In genomic region chr5:117675840-117676239, GRCm38 (mm10) we compare ENCODE assay signal across 22 mouse cellular contexts.
DNase-seq lines count a peak whose midpoint lies in the region; ATAC-seq and TF ChIP-seq lines count a peak whose summit lies in the region.
"Had no signal": no experiment of that assay in that cellular context is flagged by ENCODE, and none has a peak within 500 bp of the region (broad histone marks: within the 10 kb centered on the region; RNA-seq: fewer than 3 reads in every experiment).

No protein-coding gene starts in this region.

- no peak overlapping the region for H3K9ac ChIP-seq in forebrain, embryonic 12.5 days
- no peak overlapping the region for H3K9ac ChIP-seq in forebrain, embryonic 15.5 days (replicated peaks)
- no peak overlapping the region for H3K9ac ChIP-seq in hindbrain, embryonic 13.5 days
- H3K9ac ChIP-seq in hindbrain, postnatal 0 days (replicated peaks; ENCODE audit: low read length): no peak overlapping the region
- H3K9ac ChIP-seq in midbrain, embryonic 14.5 days (replicated peaks; ENCODE audit: low read length): no peak overlapping the region
- H3K9ac ChIP-seq: embryonic facial prominence, embryonic 12.5 days had no signal

- ATAC-seq in forebrain, embryonic 12.5 days (ENCODE audit: low FRiP score): no peak
- no peak for ATAC-seq in forebrain, embryonic 15.5 days (replicated peaks)
- no peak for ATAC-seq in hindbrain, embryonic 13.5 days (ENCODE audit: low FRiP score)
- no peak for ATAC-seq in hindbrain, postnatal 0 days
- no peak for ATAC-seq in midbrain, embryonic 14.5 days (ENCODE audit: low FRiP score, low TSS enrichment)
- ATAC-seq: CD4-positive, CD25-positive, alpha-beta regulatory T cell, adult 4 months; inflammation-experienced regulatory T-cells, adult 6 months; intestine, postnatal 0 days had no signal

- H3K4me2 ChIP-seq in forebrain, embryonic 12.5 days: no peak overlapping the region
- H3K4me2 ChIP-seq in forebrain, embryonic 15.5 days (replicated peaks): no peak overlapping the region
- no peak overlapping the region for H3K4me2 ChIP-seq in hindbrain, embryonic 13.5 days
- no peak overlapping the region for H3K4me2 ChIP-seq in hindbrain, postnatal 0 days (ENCODE audit: low read depth, low read length)
- no peak overlapping the region for H3K4me2 ChIP-seq in midbrain, embryonic 14.5 days (ENCODE audit: low read length)
- H3K4me2 ChIP-seq: embryonic facial prominence, embryonic 12.5 days had no signal

- H3K36me3 ChIP-seq in forebrain, embryonic 12.5 days (replicated peaks): no peaks in the 10 kb centered on the region
- no peaks in the 10 kb centered on the region for H3K36me3 ChIP-seq in forebrain, embryonic 15.5 days
- H3K36me3 ChIP-seq in hindbrain, embryonic 13.5 days: no peaks in the 10 kb centered on the region
- no peaks in the 10 kb centered on the region for H3K36me3 ChIP-seq in hindbrain, postnatal 0 days (ENCODE audit: insufficient read depth, low read length)
- H3K36me3 ChIP-seq in midbrain, embryonic 14.5 days (ENCODE audit: control insufficient read depth, insufficient read depth, low read length): no peaks in the 10 kb centered on the region
- no peaks in the 10 kb centered on the region for H3K36me3 ChIP-seq in midbrain, embryonic 10.5 days
- H3K36me3 ChIP-seq: embryonic facial prominence, embryonic 12.5 days; G1E; heart, embryonic 10.5 days had no signal

- peak overlapping the region; percentile 36; the same call in 1 of the 2 replicates for H3K27ac ChIP-seq in forebrain, embryonic 12.5 days
- H3K27ac ChIP-seq in forebrain, embryonic 15.5 days (replicated peaks): no peak overlapping the region
- H3K27ac ChIP-seq in hindbrain, embryonic 13.5 days: peak overlapping the region; percentile 30; the same call in 1 of the 2 replicates
- H3K27ac ChIP-seq in hindbrain, postnatal 0 days: no peak overlapping the region
- H3K27ac ChIP-seq in midbrain, embryonic 14.5 days (replicated peaks; ENCODE audit: low read depth, low read length): peak overlapping the region; percentile 49; the same call in 1 of the 2 replicates
- H3K27ac ChIP-seq in midbrain, embryonic 10.5 days (replicated peaks): no peak overlapping the region
- H3K27ac ChIP-seq: embryonic facial prominence, embryonic 12.5 days; heart, embryonic 10.5 days had no signal

- H3K4me1 ChIP-seq in forebrain, embryonic 12.5 days: 0 out of 2 replicates have a peak, but pooled peaks cover 2% of the 10 kb centered on the region
- no peaks in the 10 kb centered on the region for H3K4me1 ChIP-seq in forebrain, embryonic 15.5 days
- peaks cover under 1% of the 10 kb centered on the region for H3K4me1 ChIP-seq in hindbrain, embryonic 13.5 days (replicated peaks)
- no peaks in the 10 kb centered on the region for H3K4me1 ChIP-seq in hindbrain, postnatal 0 days (ENCODE audit: insufficient read depth, low read length)
- no peaks in the 10 kb centered on the region for H3K4me1 ChIP-seq in midbrain, embryonic 14.5 days (ENCODE audit: control insufficient read depth, insufficient read depth, low read length)
- peaks cover 5% of the 10 kb centered on the region for H3K4me1 ChIP-seq in midbrain, embryonic 10.5 days
- H3K4me1 ChIP-seq: embryonic facial prominence, embryonic 12.5 days had no signal

- H3K4me3 ChIP-seq in forebrain, embryonic 12.5 days (replicated peaks): no peak overlapping the region
- H3K4me3 ChIP-seq in forebrain, embryonic 15.5 days: no peak overlapping the region
- no peak overlapping the region for H3K4me3 ChIP-seq in hindbrain, embryonic 13.5 days
- H3K4me3 ChIP-seq in hindbrain, postnatal 0 days (ENCODE audit: low read length): no peak overlapping the region
- H3K4me3 ChIP-seq in midbrain, embryonic 14.5 days (replicated peaks; ENCODE audit: low read depth, low read length): no peak overlapping the region
- no peak overlapping the region for H3K4me3 ChIP-seq in midbrain, embryonic 10.5 days
- H3K4me3 ChIP-seq: embryonic facial prominence, embryonic 12.5 days; heart, embryonic 10.5 days had no signal

- no peaks in the 10 kb centered on the region for H3K9me3 ChIP-seq in forebrain, embryonic 12.5 days
- H3K9me3 ChIP-seq in forebrain, embryonic 15.5 days: no peaks in the 10 kb centered on the region
- no peaks in the 10 kb centered on the region for H3K9me3 ChIP-seq in hindbrain, embryonic 13.5 days
- H3K9me3 ChIP-seq in hindbrain, postnatal 0 days (ENCODE audit: low read length): no peaks in the 10 kb centered on the region
- no peaks in the 10 kb centered on the region for H3K9me3 ChIP-seq in midbrain, embryonic 14.5 days (ENCODE audit: control insufficient read depth, low read length)
- no peaks in the 10 kb centered on the region; the same call in 1 of the 2 replicates for H3K9me3 ChIP-seq in midbrain, embryonic 10.5 days (replicated peaks)
- H3K9me3 ChIP-seq: embryonic facial prominence, embryonic 12.5 days; heart, embryonic 10.5 days had no signal

- TF ChIP-seq CTCF in hindbrain, postnatal 0 days (IDR thresholded peaks at IDR 0.05; ENCODE audit: low read depth): no peak

- no peak for DNase-seq in hindbrain, postnatal 0 days (ENCODE audit: low spot score)
- DNase-seq in midbrain, embryonic 14.5 days: no peak
- DNase-seq in midbrain, embryonic 10.5 days (ENCODE audit: low spot score): no peak
- no peak for DNase-seq in kidney, adult 8-10 months
- DNase-seq: adrenal gland, postnatal 10 days; B cell, adult 2 months; cerebellum, adult 11-12 months; cerebellum, adult 9-10 months; cerebellum, postnatal 25 days; heart, adult 18-20 months; heart, postnatal 10 days; heart, postnatal 4 days; kidney, adult 9 months had no signal

- WGBS in forebrain, embryonic 12.5 days: 65% methylated on average over 8 of the region's 8 CpGs
- 53% methylated on average over 8 of the region's 8 CpGs for WGBS in forebrain, embryonic 15.5 days
- 58% methylated on average over 8 of the region's 8 CpGs for WGBS in hindbrain, embryonic 13.5 days
- 63% methylated on average over 8 of the region's 8 CpGs for WGBS in hindbrain, postnatal 0 days
- WGBS in midbrain, embryonic 14.5 days: 72% methylated on average over 8 of the region's 8 CpGs
- 89% methylated on average over 8 of the region's 8 CpGs for WGBS in midbrain, embryonic 10.5 days

- H3K27me3 ChIP-seq in forebrain, embryonic 12.5 days: no peaks in the 10 kb centered on the region
- H3K27me3 ChIP-seq in forebrain, embryonic 15.5 days: no peaks in the 10 kb centered on the region
- no peaks in the 10 kb centered on the region for H3K27me3 ChIP-seq in hindbrain, embryonic 13.5 days
- no peaks in the 10 kb centered on the region for H3K27me3 ChIP-seq in hindbrain, postnatal 0 days (ENCODE audit: insufficient read depth, low read length)
- H3K27me3 ChIP-seq in midbrain, embryonic 14.5 days (ENCODE audit: control insufficient read depth, insufficient read depth, low read length): no peaks in the 10 kb centered on the region
- H3K27me3 ChIP-seq in midbrain, embryonic 10.5 days (ENCODE audit: low read depth, poor library complexity, severe bottlenecking): no peaks in the 10 kb centered on the region
- H3K27me3 ChIP-seq: embryonic facial prominence, embryonic 12.5 days had no signal

Comparison
In these comparisons a context has a peak if more than half of its experiments do, and no peak if none do; other contexts are left out.
1. H3K27ac ChIP-seq: peak in forebrain, embryonic 12.5 days (single experiment), hindbrain, embryonic 13.5 days (single experiment) and midbrain, embryonic 14.5 days (single experiment); none in forebrain, embryonic 15.5 days (single experiment), hindbrain, postnatal 0 days (single experiment) and midbrain, embryonic 10.5 days (single experiment).